Mouse (Mus musculus) hindlimb bud, embryonic 11.5 days (tissue): Measurements from ENCODE around the gene Hoxc11.

Experiments used
- DNase-seq: peaks from one replicate; pipeline ENCODE4 v3.0.0-alpha.2; 2012; ENCODE audit warnings: low read depth, low spot score; ENCODE audit errors: extremely low spot score

Hoxc11 gene

GRCm38 (mm10) chr15:103002156-103002555, 47.9 kb downstream of the Hoxc11 start:
- no peak for DNase-seq

DNA sequence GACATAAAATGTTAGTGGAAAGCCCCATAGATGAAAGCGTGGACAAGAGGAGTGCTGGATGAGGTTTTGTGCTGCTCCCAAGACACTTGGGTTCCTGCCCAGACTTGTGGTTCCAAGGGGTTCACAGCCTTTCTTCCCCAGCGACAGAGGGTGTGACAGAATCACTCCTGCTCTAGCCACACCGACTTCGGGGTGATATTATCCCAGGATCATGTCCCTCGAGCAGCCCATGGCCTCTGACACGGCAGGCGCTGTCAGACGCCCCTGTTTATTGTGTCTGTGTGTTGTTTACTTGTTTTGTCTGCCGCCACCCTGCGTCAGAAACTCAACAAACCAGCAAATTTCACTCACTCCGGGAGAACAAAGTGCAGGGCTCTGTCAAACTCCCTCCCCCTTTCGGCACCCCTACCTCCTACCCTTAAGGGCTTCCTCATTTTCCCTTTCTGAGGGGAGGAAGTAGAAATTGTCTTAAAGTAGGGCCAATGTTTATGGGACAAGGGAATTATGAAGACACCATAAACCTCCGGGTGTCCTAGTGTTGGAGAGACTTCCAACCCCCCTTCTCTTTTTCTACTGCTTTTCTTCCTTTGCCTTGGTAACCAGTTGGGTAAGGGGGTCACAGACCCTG, 48.7 kb downstream of the Hoxc11 start:
- no peak for DNase-seq

DNA sequence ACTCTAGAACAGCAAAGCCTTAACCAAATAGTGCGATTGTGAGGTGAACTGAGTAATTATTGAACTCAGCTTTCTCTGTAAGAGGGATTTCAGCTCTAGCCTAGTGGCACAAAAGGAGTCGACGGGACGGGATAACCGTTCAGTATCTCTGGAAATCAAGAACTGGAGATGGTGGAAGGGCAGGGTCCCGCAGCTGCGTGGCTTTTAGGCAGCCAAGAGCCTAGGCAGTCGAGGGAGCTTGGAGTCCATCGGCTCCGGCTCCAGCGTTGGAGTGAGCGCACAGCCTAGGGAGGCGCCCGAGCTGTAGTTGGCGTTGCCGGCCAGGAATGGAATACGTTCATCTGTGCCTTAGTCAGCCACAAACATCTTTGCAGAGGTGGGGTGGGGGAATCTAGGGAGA, 51.1 kb downstream of the Hoxc11 start:
- DNase-seq: no peak

DNA sequence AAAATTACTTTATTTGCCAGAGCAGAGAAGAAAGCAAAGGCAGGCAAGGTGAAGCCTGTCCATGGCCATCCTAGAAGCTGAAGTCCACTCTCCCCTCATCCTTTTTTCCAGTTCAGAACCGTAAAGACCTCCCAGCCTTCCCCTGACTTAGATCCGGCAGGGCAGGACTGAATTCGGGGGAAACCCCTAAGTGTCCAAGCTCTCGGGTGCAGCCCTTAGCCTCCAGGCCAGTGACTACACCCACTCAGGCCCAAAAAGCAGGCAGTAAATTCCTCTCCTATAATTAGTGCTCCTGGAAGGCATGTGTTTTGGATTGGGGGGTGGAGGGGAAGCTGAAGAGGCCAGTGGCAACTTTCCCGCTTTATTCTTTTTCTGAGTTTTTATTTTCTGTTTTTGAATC, 51.6 kb downstream of the Hoxc11 start:
- no peak for DNase-seq

- no peak for DNase-seq
Observed at GRCm38 (mm10) chr15:103006326-103006725, 52.1 kb downstream of the Hoxc11 start.
